Mouse (Mus musculus) forebrain, postnatal 0 days (tissue): ENCODE results near the gene Gm3285. TPM values are rescaled to one million over a fixed set of nuclear protein-coding genes. Genes with fewer than 3 reads are reported as not detected.

Experiments used
- ATAC-seq: fragments of 200-750 bp; cut with Nextera tagmentation; 2 replicates; pipeline ENCODE4 v1.8.0; 2017; ENCODE audit warnings: mild to moderate bottlenecking, moderate library complexity
- DNase-seq: peaks from one replicate; pipeline ENCODE4 v3.0.0-alpha.2; 2015
- H3K27ac ChIP-seq: fragments of 300-500 bp; sonication (generic); 2 replicates; pipeline ENCODE4 v1.5.1; 2014; ENCODE audit warnings: low read depth, mild to moderate bottlenecking, antibody characterized with exemption, low read length, moderate library complexity, mixed read lengths
- H3K27me3 ChIP-seq: fragments of 300-500 bp; sonication (generic); 2 replicates; pipeline ENCODE4 v1.6.1; 2014; ENCODE audit warnings: mild to moderate bottlenecking, low read length, mixed read lengths; ENCODE audit not compliant: insufficient read depth
- H3K36me3 ChIP-seq: fragments of 300-500 bp; sonication (generic); 2 replicates; pipeline ENCODE4 v1.6.1; 2014; ENCODE audit warnings: mild to moderate bottlenecking, moderate library complexity; ENCODE audit not compliant: insufficient read depth
- H3K4me1 ChIP-seq: fragments of 300-500 bp; sonication (generic); 2 replicates; pipeline ENCODE4 v1.6.1; 2014; ENCODE audit warnings: antibody characterized with exemption; ENCODE audit not compliant: insufficient read depth
- H3K4me2 ChIP-seq: fragments of 300-500 bp; sonication (generic); 2 replicates; pipeline ENCODE4 v1.6.1; 2014; ENCODE audit warnings: low read depth, mild to moderate bottlenecking, moderate library complexity
- H3K4me3 ChIP-seq: fragments of 300-500 bp; sonication (generic); 2 replicates; pipeline ENCODE4 v1.5.1; 2014; ENCODE audit warnings: low read depth, low read length, mixed read lengths
- H3K9ac ChIP-seq: fragments of 300-500 bp; sonication (generic); 2 replicates; pipeline ENCODE4 v1.6.1; 2014; ENCODE audit warnings: mild to moderate bottlenecking
- H3K9me3 ChIP-seq: fragments of 300-500 bp; sonication (generic); 2 replicates; pipeline ENCODE4 v1.6.1; 2016; ENCODE audit warnings: low read length
- CTCF ChIP-seq: sonication (generic); IDR thresholded peaks from 2 replicates; pipeline ENCODE4 v1.5.1; 2016; ENCODE audit warnings: antibody characterized with exemption, control low read depth, low read depth
- WGBS: fragments of 180-500 bp; shearing (Covaris S2); extraction: QIAGEN DNeasy Blood & Tissue Kit; methylation state at CpG from one replicate; pipeline ENCODE4 v1.1.7; 2014; 5-methylcytosine and 5-hydroxymethylcytosine counted together
- polyA plus RNA-seq: library from polyadenylated mRNA; unstranded; fragments of >200 nt; fragmentation: Nextera tagmentation; extraction: Ambion mirVana; gene quantifications from 2 replicates; pipeline ENCODE4 v1.2.1, GENCODE M21; 2015
- total RNA-seq: library from RNA; depleted of rRNA; stranded (reverse); fragments of >200 nt; gene quantifications from 2 replicates; pipeline ENCODE4 v1.2.3, GENCODE M21; 2014; rRNA removed

Gene Gm3285
- total and polyA plus RNA-seq, 2 experiments from 2014 or later: 0.48 TPM; not detected in 1

DNA sequence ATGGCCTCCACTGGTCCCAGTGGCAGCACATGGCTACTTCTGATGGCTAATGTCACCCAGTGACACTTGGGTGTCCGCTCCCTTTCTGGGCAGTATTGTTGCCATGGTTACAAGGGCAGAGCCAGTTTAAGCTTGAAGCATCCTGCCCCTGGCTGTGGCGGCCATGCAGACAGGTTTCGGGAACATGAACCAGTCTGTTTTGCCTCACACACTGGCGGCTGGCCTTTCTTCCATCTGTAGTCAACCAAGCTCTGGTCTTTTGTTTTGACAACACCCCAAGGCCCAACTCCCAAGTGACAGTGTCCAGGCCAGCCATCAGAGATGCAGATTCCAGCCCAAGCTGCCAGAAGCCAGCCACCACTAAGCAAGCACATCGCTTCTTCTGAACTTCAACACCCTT lies 33.8 kb downstream of the Gm3285 start:
- H3K27ac ChIP-seq: no peak overlapping the region
- 53% methylated on average over 5 of the region's 5 CpGs for WGBS

DNA sequence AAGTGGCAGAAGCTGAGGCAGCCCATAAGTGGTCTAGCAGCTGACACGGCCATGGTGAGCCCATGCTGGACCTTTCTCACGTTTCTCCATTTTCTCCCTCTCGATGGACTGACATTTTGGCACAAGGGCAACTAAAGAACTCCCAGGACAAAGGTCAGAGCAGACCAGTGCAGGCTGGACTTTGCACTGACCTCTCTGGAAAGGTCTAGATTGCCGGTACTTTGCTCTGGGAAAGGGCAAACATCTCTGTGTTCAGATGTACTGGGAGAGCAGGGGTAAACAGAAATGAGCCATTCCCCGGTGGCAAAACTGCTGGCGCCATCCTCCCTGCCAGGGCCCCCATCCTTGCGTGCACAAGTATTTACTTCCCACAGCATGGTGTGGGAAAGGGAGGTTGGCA lies 38.4 kb downstream of the Gm3285 start:
- no peak for TF ChIP-seq CTCF
- H3K9ac ChIP-seq: no peak overlapping the region
- H3K27ac ChIP-seq: no peak overlapping the region
- no peaks in the 10 kb centered on the region for H3K27me3 ChIP-seq
- no peaks in the 10 kb centered on the region for H3K36me3 ChIP-seq
- H3K4me2 ChIP-seq: no peak overlapping the region
- WGBS: 74% methylated on average over 7 of the region's 7 CpGs
- H3K4me1 ChIP-seq: no peaks in the 10 kb centered on the region
- DNase-seq (no peak), ATAC-seq (no peak)
- H3K9me3 ChIP-seq: no peaks in the 10 kb centered on the region
- no peak overlapping the region for H3K4me3 ChIP-seq

More for the DNA sequence above, 33.8 kb downstream of the Gm3285 start:
- Histone ChIP-seq H3K36me3 (no peaks in the 10 kb centered on the region), H3K4me2 (no peak overlapping the region), H3K4me3 (no peak overlapping the region), H3K9me3 (no peaks in the 10 kb centered on the region), H3K9ac (no peak overlapping the region), H3K4me1 (no peaks in the 10 kb centered on the region), H3K27me3 (no peaks in the 10 kb centered on the region)
- peak; percentile 42 for ATAC-seq
- no peak for DNase-seq
- TF ChIP-seq CTCF: no peak

DNA sequence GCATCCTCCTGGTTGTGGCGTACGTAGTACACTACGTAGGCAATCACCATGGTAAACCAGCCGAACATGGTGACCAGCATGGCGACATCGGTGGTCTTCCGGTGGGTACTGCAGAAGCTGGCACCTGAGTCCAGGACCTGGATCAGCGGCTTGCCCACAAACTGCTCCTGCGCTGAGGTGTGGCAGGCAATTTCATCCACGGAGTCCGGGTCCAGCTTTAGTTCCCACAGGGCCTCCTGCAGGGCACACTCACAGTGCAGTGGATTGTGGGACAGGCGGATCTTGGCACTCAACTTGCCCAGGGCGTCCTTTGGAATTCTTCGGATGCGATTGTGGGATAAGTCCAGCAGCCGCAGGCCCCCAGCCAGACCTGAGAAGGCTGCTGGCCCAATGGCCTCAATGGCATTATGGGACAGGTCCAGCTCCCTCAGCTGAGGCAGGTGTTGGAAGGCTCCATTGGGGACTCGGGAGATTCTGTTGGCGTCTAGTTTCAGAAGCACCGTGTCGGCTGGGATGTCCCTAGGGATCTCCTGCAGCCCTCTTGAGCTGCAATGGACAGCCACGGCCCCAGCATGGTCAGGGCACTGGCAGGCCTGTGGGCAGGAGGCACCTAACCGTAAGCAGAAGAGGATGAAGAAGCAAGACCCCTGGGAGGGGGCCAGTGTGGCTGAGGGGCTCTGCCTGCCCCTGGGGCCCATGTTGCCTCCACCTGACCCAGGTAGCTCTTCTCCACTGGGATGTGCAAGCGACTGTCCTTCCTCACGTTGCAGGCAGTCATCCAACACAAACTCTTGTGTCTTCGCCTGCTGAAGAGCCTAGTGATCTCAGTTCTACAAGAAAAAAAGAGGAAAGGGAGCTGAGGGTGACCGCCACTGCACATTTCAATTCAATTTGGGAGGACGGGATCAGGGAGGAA lies 39.4 kb downstream of the Gm3285 start:
- no peak overlapping the region for H3K27ac ChIP-seq
- H3K9me3 ChIP-seq: no peaks in the 10 kb centered on the region
- no peak for TF ChIP-seq CTCF
- peak overlapping the region; percentile 79 for H3K4me2 ChIP-seq
- WGBS: 82% methylated on average over 27 of the region's 27 CpGs
- ATAC-seq (no peak), DNase-seq (no peak)
- peak overlapping the region; percentile 69 for H3K4me3 ChIP-seq
- no peaks in the 10 kb centered on the region for H3K36me3 ChIP-seq
- no peaks in the 10 kb centered on the region for H3K4me1 ChIP-seq
- peak overlapping the region; percentile 69; the same call in 1 of the 2 replicates for H3K9ac ChIP-seq
- H3K27me3 ChIP-seq: no peaks in the 10 kb centered on the region

DNA sequence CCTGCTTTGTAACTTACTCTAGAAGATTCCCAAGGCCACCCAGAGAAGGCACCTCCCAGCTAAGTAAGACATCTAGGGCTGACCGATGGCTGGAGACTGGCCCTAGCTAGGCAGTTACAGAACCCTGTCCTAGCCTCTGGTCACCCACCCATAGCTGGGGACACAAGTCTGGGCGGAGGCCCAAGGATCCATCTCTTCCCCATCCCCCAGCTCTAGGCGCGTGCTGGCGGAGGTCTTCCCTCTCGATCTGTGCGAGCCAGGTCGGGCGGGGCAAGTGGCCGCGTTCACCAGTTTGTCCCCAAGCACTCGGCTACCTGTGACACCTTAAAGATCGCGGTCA lies 40.1 kb downstream of the Gm3285 start:
- WGBS: 3% methylated on average over 14 of the region's 14 CpGs
- H3K4me3 ChIP-seq: peak overlapping the region; percentile 69
- H3K27me3 ChIP-seq: no peaks in the 10 kb centered on the region
- H3K27ac ChIP-seq: peak overlapping the region; percentile 67
- no peaks in the 10 kb centered on the region for H3K36me3 ChIP-seq
- no peaks in the 10 kb centered on the region for H3K4me1 ChIP-seq
- no peak for TF ChIP-seq CTCF
- DNase-seq: no peak
- H3K4me2 ChIP-seq: peak overlapping the region; percentile 79
- peak; percentile 5 for ATAC-seq
- peak overlapping the region; percentile 69 for H3K9ac ChIP-seq
- no peaks in the 10 kb centered on the region for H3K9me3 ChIP-seq

DNA sequence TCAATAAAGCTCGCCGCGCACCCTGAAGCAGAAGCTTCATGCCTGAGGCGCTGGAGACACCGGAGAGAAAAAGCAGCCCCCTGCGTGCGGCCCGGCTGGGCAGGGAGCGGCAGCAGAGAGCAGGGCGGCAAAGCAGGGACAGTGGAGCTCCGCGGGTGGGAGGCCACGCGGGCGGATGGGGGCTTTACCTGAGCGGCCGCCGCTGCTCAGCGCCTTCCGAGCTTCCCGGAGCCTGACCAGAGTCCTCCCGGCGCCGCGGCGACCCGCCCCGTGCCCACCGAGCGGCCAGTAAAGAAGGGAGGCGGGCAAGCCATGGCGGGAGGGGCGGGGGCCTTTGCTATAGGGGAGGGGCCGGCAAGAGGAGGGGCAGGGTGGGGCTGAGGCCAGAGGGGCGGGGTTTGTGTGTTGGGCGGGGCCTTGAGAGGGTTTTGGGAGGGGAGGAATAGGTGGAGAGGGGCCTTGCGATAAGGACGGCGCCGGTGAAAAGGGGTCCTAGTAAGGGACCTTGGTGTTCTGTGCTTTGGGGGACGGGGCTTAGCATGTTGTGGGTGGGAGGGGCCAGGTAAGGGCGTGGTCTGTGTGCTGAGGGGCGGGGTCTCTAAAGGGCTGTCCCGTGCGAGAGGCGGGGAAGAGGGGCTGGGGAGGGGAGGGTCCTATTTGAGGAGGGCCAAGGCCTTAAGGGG lies 40.6 kb downstream of the Gm3285 start, which contains the start of gene Lrrc3:
Lrrc3 (minus strand) TSS at position 326 of the 683 bp plus-strand sequence.
- DNase-seq: peak; percentile 74
- 3% methylated on average over 43 of the region's 46 CpGs for WGBS
- peak; percentile 60 for TF ChIP-seq CTCF

DNA sequence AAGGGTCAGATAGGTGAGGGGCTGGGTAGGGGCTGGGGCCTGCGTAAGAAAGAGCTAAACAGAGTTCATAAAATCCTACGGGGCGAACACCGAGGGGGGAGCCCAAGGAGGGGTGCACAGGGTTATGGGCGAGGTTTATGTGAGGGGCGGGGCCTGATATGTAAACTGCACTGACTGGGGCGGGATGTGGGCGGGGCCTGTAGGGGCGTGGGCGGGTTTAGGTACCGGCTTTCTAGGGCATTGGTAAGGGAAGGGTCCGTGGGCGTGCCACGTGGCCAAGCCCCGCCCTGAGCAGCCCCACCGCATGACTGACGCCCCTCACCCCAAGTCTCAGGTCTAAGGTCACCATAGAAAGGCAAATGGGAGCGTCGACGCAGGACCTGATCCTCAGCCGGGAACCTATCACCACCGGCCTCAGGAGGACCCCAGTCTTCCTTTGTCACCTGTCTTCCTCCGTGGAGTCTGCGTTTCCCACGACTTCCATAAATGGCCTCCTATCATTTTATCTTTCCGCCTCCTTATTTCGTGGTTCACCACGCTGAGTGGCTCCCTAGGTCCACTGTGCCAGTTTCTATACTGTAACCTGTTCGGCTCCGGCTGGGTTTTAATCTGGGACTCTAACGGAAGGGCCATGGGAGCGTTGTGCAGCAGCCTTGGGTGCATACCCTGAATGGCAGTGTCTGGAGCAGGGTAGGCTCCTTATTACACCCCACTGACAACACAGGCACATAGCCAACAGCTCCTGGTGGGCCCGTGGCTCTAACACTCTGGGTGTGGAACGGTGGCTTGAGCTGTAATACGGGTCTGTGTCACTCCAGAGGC lies 41.3 kb downstream of the Gm3285 start:
- ATAC-seq (peak; percentile 89), DNase-seq (peak; percentile 93)
- Histone ChIP-seq H3K9ac (peak overlapping the region; percentile 69), H3K4me3 (peak overlapping the region; percentile 69), H3K4me1 (no peaks in the 10 kb centered on the region), H3K36me3 (no peaks in the 10 kb centered on the region), H3K27me3 (no peaks in the 10 kb centered on the region), H3K9me3 (no peaks in the 10 kb centered on the region), H3K27ac (peak overlapping the region; percentile 74), H3K4me2 (peak overlapping the region; percentile 79)
- 4% methylated on average over 35 of the region's 35 CpGs for WGBS
- no peak for TF ChIP-seq CTCF

More for the DNA sequence above, 40.6 kb downstream of the Gm3285 start, which contains the start of gene Lrrc3:
- Histone ChIP-seq H3K4me3 (peak within 1 kb of the TSS; percentile 69), H3K4me1 (no peaks in the 10 kb centered on the region), H3K9ac (peak within 1 kb of the TSS; percentile 69), H3K4me2 (peak within 1 kb of the TSS; percentile 79), H3K9me3 (no peaks in the 10 kb centered on the region), H3K27ac (peak within 1 kb of the TSS; percentile 74), H3K27me3 (no peaks in the 10 kb centered on the region), H3K36me3 (no peaks in the 10 kb centered on the region)
- ATAC-seq: peak; percentile 59

Other genes starting within 250 kb of the Gm3285 start
Only the 30 nearest of the 31 such genes appear.
- gene Tspear, start 175.4 kb upstream of the Gm3285 start, total RNA-seq: 0.14 TPM in 1 of 2 replicates, not detected in the other
- 0.42 and 0.99 TPM in 2 replicates for gene Tspear, start 175.4 kb upstream of the Gm3285 start, polyA plus RNA-seq
- gene Gm19402, start 171.2 kb upstream of the Gm3285 start, total RNA-seq: not detected in 2 replicates
- gene Gm19402, start 171.2 kb upstream of the Gm3285 start, polyA plus RNA-seq: not detected in 2 replicates
- not detected in 2 replicates for gene Gm9508, start 164.7 kb upstream of the Gm3285 start, total RNA-seq
- gene Gm9508, start 164.7 kb upstream of the Gm3285 start, polyA plus RNA-seq: not detected in 2 replicates
- gene Gm10272, start 155.3 kb upstream of the Gm3285 start, total RNA-seq: not detected in 2 replicates
- not detected in 2 replicates for gene Gm10272, start 155.3 kb upstream of the Gm3285 start, polyA plus RNA-seq
- gene Gm10024, start 150.5 kb upstream of the Gm3285 start, total RNA-seq: not detected in 2 replicates
- gene Gm10024, start 150.5 kb upstream of the Gm3285 start, polyA plus RNA-seq: not detected in 2 replicates
- not detected in 2 replicates for gene Gm10142, start 146.2 kb upstream of the Gm3285 start, total RNA-seq
- gene Gm10142, start 146.2 kb upstream of the Gm3285 start, polyA plus RNA-seq: not detected in 2 replicates
- not detected in 2 replicates for gene Krtap12-1, start 141.4 kb upstream of the Gm3285 start, total RNA-seq
- not detected in 2 replicates for gene Krtap12-1, start 141.4 kb upstream of the Gm3285 start, polyA plus RNA-seq
- gene Gm10100, start 135.5 kb upstream of the Gm3285 start, total RNA-seq: not detected in 2 replicates
- not detected in 2 replicates for gene Gm10100, start 135.5 kb upstream of the Gm3285 start, polyA plus RNA-seq
- gene Gm18596, start 119.3 kb upstream of the Gm3285 start, total RNA-seq: not detected in 2 replicates
- not detected in 2 replicates for gene Gm18596, start 119.3 kb upstream of the Gm3285 start, polyA plus RNA-seq
- gene Gm9736, start 110.6 kb upstream of the Gm3285 start, total RNA-seq: not detected in 2 replicates
- gene Gm9736, start 110.6 kb upstream of the Gm3285 start, polyA plus RNA-seq: not detected in 2 replicates
- not detected in 2 replicates for gene Gm3233, start 102.3 kb upstream of the Gm3285 start, total RNA-seq
- gene Gm3233, start 102.3 kb upstream of the Gm3285 start, polyA plus RNA-seq: not detected in 2 replicates
- gene Gm3238, start 90.7 kb upstream of the Gm3285 start, total RNA-seq: not detected in 2 replicates
- not detected in 2 replicates for gene Gm3238, start 90.7 kb upstream of the Gm3285 start, polyA plus RNA-seq
- gene Gm7138, start 85.0 kb upstream of the Gm3285 start, total RNA-seq: not detected in 2 replicates
- gene Gm7138, start 85.0 kb upstream of the Gm3285 start, polyA plus RNA-seq: not detected in 2 replicates
- gene Gm3250, start 79.4 kb upstream of the Gm3285 start, total RNA-seq: not detected in 2 replicates
- not detected in 2 replicates for gene Gm3250, start 79.4 kb upstream of the Gm3285 start, polyA plus RNA-seq
- gene Gm7137, start 73.8 kb upstream of the Gm3285 start, total RNA-seq: not detected in 2 replicates
- not detected in 2 replicates for gene Gm7137, start 73.8 kb upstream of the Gm3285 start, polyA plus RNA-seq
- gene Gm9639, start 66.9 kb upstream of the Gm3285 start, total RNA-seq: not detected in 2 replicates
- not detected in 2 replicates for gene Gm9639, start 66.9 kb upstream of the Gm3285 start, polyA plus RNA-seq
- gene Gm19668, start 62.8 kb upstream of the Gm3285 start, total RNA-seq: not detected in 2 replicates
- not detected in 2 replicates for gene Gm19668, start 62.8 kb upstream of the Gm3285 start, polyA plus RNA-seq
- gene Gm9507, start 50.1 kb upstream of the Gm3285 start, total RNA-seq: not detected in 2 replicates
- not detected in 2 replicates for gene Gm9507, start 50.1 kb upstream of the Gm3285 start, polyA plus RNA-seq
- gene Gm2696, start 47.3 kb upstream of the Gm3285 start, total RNA-seq: not detected in 2 replicates
- not detected in 2 replicates for gene Gm2696, start 47.3 kb upstream of the Gm3285 start, polyA plus RNA-seq
- gene Krtap10-4, start 34.9 kb upstream of the Gm3285 start, total RNA-seq: not detected in 2 replicates
- not detected in 2 replicates for gene Krtap10-4, start 34.9 kb upstream of the Gm3285 start, polyA plus RNA-seq
- gene Krtap10-10, start 26.0 kb upstream of the Gm3285 start, total RNA-seq: not detected in 2 replicates
- gene Krtap10-10, start 26.0 kb upstream of the Gm3285 start, polyA plus RNA-seq: not detected in 2 replicates
- gene Gm36176, start 15.2 kb upstream of the Gm3285 start, total RNA-seq: not detected in 2 replicates
- gene Gm36176, start 15.2 kb upstream of the Gm3285 start, polyA plus RNA-seq: not detected in 2 replicates
- not detected in 2 replicates for gene Gm10318, start 9.1 kb upstream of the Gm3285 start, total RNA-seq
- not detected in 2 replicates for gene Gm10318, start 9.1 kb upstream of the Gm3285 start, polyA plus RNA-seq
- gene Lrrc3, start 40.6 kb downstream of the Gm3285 start, total RNA-seq: 19.7 and 24.1 TPM in 2 replicates
- 15.7 and 22.4 TPM in 2 replicates for gene Lrrc3, start 40.6 kb downstream of the Gm3285 start, polyA plus RNA-seq
- gene Trpm2, start 108.6 kb downstream of the Gm3285 start, total RNA-seq: 5.5 and 8.7 TPM in 2 replicates
- 2.4 and 4.5 TPM in 2 replicates for gene Trpm2, start 108.6 kb downstream of the Gm3285 start, polyA plus RNA-seq
- 46.5 and 50.4 TPM in 2 replicates for gene 1810043G02Rik, start 116.5 kb downstream of the Gm3285 start, total RNA-seq
- 54.5 and 56.8 TPM in 2 replicates for gene 1810043G02Rik, start 116.5 kb downstream of the Gm3285 start, polyA plus RNA-seq
- gene Pfkl, start 148.1 kb downstream of the Gm3285 start, total RNA-seq: 85.6 and 112 TPM in 2 replicates
- gene Pfkl, start 148.1 kb downstream of the Gm3285 start, polyA plus RNA-seq: 57.3 and 72.9 TPM in 2 replicates
- gene Dnmt3l, start 180.0 kb downstream of the Gm3285 start, total RNA-seq: not detected in 2 replicates
- not detected in 2 replicates for gene Dnmt3l, start 180.0 kb downstream of the Gm3285 start, polyA plus RNA-seq
- 0.15 TPM in 1 of 2 replicates, not detected in the other for gene Aire, start 181.6 kb downstream of the Gm3285 start, total RNA-seq
- gene Aire, start 181.6 kb downstream of the Gm3285 start, polyA plus RNA-seq: 0.14 and 0.29 TPM in 2 replicates
- gene Icosl, start 207.3 kb downstream of the Gm3285 start, total RNA-seq: 1.9 and 2.0 TPM in 2 replicates
- 0.75 and 0.91 TPM in 2 replicates for gene Icosl, start 207.3 kb downstream of the Gm3285 start, polyA plus RNA-seq